Mouse (Mus musculus): Measurements from ENCODE around the gene Slc6a5.

Gene Slc6a5

GRCm38 (mm10) chr7:49984698-49985097, 74.8 kb downstream of the Slc6a5 start:
- no peak for DNase-seq

GRCm38 (mm10) chr7:49985947-49986346, 76.0 kb downstream of the Slc6a5 start:
- DNase-seq, result no peak

GRCm38 (mm10) chr7:49999321-49999720, 89.4 kb downstream of the Slc6a5 start:
- no peak for DNase-seq

- DNase-seq, result no peak
Measured at GRCm38 (mm10) chr7:50005268-50005667, 95.3 kb downstream of the Slc6a5 start.

Measured in retina, postnatal 1 day (tissue).